Mouse (Mus musculus) lung, embryonic 15.5 days (tissue): ENCODE data around the gene Glra4. TPM values are rescaled to one million over a fixed set of nuclear protein-coding genes. Genes with fewer than 3 reads are reported as not detected.
A peak's percentile ranks its signal among the peaks of the same experiment; 100 is the strongest.

Experiments used
- ATAC-seq: fragments of 200-750 bp; cut with Nextera tagmentation; 2 replicates; pipeline ENCODE4 v1.8.0; 2017; ENCODE audit warnings: moderate number of reproducible peaks, borderline replicate concordance; ENCODE audit not compliant: low FRiP score, low TSS enrichment; ENCODE audit errors: extremely low read depth
- H3K27ac ChIP-seq: fragments of 300-500 bp; sonication (generic); 2 replicates; pipeline ENCODE4 v1.5.1; 2015; ENCODE audit warnings: moderate library complexity, mild to moderate bottlenecking, inconsistent platforms
- H3K27me3 ChIP-seq: fragments of 300-500 bp; sonication (generic); 2 replicates; pipeline ENCODE4 v1.6.1; 2015; ENCODE audit warnings: inconsistent platforms
- H3K36me3 ChIP-seq: fragments of 300-500 bp; sonication (generic); 2 replicates; pipeline ENCODE4 v1.6.1; 2015; ENCODE audit warnings: inconsistent platforms
- H3K4me1 ChIP-seq: fragments of 300-500 bp; sonication (generic); 2 replicates; pipeline ENCODE4 v1.6.1; 2015; ENCODE audit warnings: inconsistent platforms
- H3K4me2 ChIP-seq: fragments of 300-500 bp; sonication (generic); 2 replicates; pipeline ENCODE4 v1.6.1; 2015; ENCODE audit warnings: inconsistent platforms, mild to moderate bottlenecking, moderate library complexity
- H3K4me3 ChIP-seq: fragments of 300-500 bp; sonication (generic); 2 replicates; pipeline ENCODE4 v1.5.1; 2015; ENCODE audit warnings: mild to moderate bottlenecking, inconsistent platforms
- H3K9ac ChIP-seq: fragments of 300-500 bp; sonication (generic); 2 replicates; pipeline ENCODE4 v1.6.1; 2015; ENCODE audit warnings: inconsistent platforms
- H3K9me3 ChIP-seq: fragments of 300-500 bp; sonication (generic); 2 replicates; pipeline ENCODE4 v1.6.1; 2016; ENCODE audit warnings: inconsistent platforms
- WGBS: fragments of 180-500 bp; shearing (Covaris S2); methylation state at CpG from one replicate; pipeline ENCODE4 v1.1.7; 2015; 5-methylcytosine and 5-hydroxymethylcytosine counted together
- polyA plus RNA-seq: library from polyadenylated mRNA; unstranded; fragments of >200 nt; fragmentation: Nextera tagmentation; extraction: Ambion mirVana; gene quantifications from 2 replicates; pipeline ENCODE4 v1.2.1, GENCODE M21; 2015

Gene Glra4
- polyA plus RNA-seq, 1 experiment from 2014 or later = 0.10 TPM

- no peaks in the 10 kb centered on the region for H3K9me3 ChIP-seq
- H3K4me2 ChIP-seq = peak overlapping the region; percentile 54
- peak overlapping the region; percentile 66 for H3K27ac ChIP-seq
- H3K27me3 ChIP-seq = no peaks in the 10 kb centered on the region
- WGBS = 19% methylated on average over 14 of the region's 14 CpGs
- H3K36me3 ChIP-seq = no peaks in the 10 kb centered on the region
- peak overlapping the region; percentile 58 for H3K9ac ChIP-seq
- peak overlapping the region; percentile 51 for H3K4me3 ChIP-seq
- no peaks in the 10 kb centered on the region for H3K4me1 ChIP-seq
- no peak for ATAC-seq
Measured at GRCm38 (mm10) chrX:136708782-136709181, 71.2 kb downstream of the Glra4 start.

DNA sequence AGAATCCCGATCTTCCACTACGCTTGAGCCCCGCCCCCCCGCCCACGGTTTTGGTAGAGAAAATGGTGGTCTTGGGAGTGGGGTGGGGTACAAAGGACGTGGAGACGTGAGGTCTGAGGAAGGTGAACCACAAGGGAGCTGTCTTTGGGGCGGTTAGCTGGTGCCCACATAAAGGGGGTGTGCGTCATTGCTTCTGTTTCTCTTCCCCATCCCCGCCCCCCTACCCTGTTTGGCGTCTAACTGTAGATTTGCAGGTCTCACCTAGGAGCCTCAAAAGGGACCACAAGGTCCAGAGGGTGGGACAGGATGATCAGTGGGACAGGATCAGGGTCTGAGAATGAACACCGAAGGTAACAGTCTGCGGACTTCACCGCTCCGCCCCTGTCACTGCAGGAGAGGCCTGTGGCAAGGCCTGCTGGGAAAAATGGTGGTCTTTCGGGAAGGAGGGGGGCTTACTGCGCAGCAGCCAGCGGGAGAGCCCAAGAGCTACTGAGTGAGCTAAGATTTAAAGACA, 71.7 kb downstream of the Glra4 start:
- H3K36me3 ChIP-seq = no peaks in the 10 kb centered on the region
- peak; percentile 87 for ATAC-seq
- WGBS = 14% methylated on average over 18 of the region's 18 CpGs
- no peaks in the 10 kb centered on the region for H3K27me3 ChIP-seq
- peak overlapping the region; percentile 66 for H3K27ac ChIP-seq
- no peaks in the 10 kb centered on the region for H3K4me1 ChIP-seq
- peak overlapping the region; percentile 54 for H3K4me2 ChIP-seq
- peak overlapping the region; percentile 58 for H3K9ac ChIP-seq
- peak overlapping the region; percentile 51 for H3K4me3 ChIP-seq
- no peaks in the 10 kb centered on the region for H3K9me3 ChIP-seq

Other genes with a start within 250 kb of the Glra4 start
- not detected in 2 replicates for gene Kir3dl2, start 236.1 kb downstream of the Glra4 start, polyA plus RNA-seq
- gene Tceal3, start 189.3 kb downstream of the Glra4 start, polyA plus RNA-seq = 10.7 and 12.0 TPM in 2 replicates
- 11.5 and 12.1 TPM in 2 replicates for gene Tceal1, start 72.2 kb downstream of the Glra4 start, polyA plus RNA-seq
- 549 and 553 TPM in 2 replicates for gene Morf4l2, start 36.5 kb downstream of the Glra4 start, polyA plus RNA-seq
- gene Plp1, start 42.5 kb upstream of the Glra4 start, polyA plus RNA-seq = 2.4 and 3.6 TPM in 2 replicates
- gene Rab9b, start 88.6 kb upstream of the Glra4 start, polyA plus RNA-seq = 0.08 and 0.14 TPM in 2 replicates
- gene H2bfm, start 147.2 kb upstream of the Glra4 start, polyA plus RNA-seq = not detected in 2 replicates
- 30.5 and 33.3 TPM in 2 replicates for gene Tmsb15b2, start 195.4 kb upstream of the Glra4 start, polyA plus RNA-seq
- gene Tmsb15l, start 196.7 kb upstream of the Glra4 start, polyA plus RNA-seq = 2.9 and 3.5 TPM in 2 replicates
- gene Tmsb15b1, start 196.7 kb upstream of the Glra4 start, polyA plus RNA-seq = 19.0 and 22.2 TPM in 2 replicates
- gene Zcchc18, start 213.0 kb upstream of the Glra4 start, polyA plus RNA-seq = 11.0 and 11.4 TPM in 2 replicates